Mouse (Mus musculus) adrenal gland, postnatal 10 days (tissue): ENCODE results near the gene Rin2. TPM values are rescaled to one million over a fixed set of nuclear protein-coding genes. Genes with fewer than 3 reads are reported as not detected.

Source experiments
- DNase-seq: peaks from one replicate; pipeline ENCODE4 v3.0.0; 2021; ENCODE audit warnings: mixed read lengths
- total RNA-seq, 2 experiments: library from RNA; stranded (reverse); gene quantifications; 2 replicates each; pipeline ENCODE4 v1.2.3; 2021

Rin2 gene
- total RNA-seq, 2 experiments from 2014 or later: 24.6 to 32.2 TPM

DNA sequence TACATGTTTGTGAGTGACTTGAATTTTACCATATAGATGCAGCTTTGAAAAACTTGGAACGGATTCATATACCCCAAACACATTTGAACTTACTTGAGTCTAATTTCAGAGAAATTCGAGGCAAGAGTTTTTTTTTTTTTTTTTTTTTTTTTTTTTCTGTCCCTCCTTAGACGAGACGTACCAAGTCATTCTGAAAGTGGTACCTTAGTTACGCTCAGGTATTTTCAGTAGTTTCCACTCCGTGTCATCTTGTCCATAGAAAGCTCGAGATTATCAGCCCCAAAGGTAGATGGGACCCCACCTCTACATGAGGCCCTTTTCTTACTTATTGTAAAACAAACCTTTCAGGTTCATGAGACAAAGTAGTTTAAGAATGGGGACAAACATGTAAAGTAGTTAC lies 55.9 kb downstream of the Rin2 start:
- no peak for DNase-seq

DNA sequence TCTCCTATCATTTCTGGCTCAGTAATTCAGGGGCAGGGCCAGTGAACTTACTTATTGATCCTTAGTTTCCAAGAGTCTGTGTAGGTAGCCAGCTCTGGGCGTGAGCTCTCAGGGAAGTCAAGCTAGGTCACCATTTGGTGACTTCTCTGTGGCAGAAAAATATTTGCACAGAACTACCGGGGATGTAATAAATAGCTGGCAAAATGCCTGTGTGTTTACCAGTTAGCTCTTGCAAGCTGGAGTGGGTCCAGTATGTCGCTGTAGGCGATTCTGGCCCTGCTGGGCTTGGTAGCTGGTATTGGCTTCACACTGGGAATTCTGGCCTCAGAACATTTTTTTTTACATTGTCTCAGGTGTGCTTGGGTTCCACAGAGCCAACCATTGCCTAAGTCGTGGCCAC lies 60.1 kb downstream of the Rin2 start:
- peak; percentile 19 for DNase-seq

DNA sequence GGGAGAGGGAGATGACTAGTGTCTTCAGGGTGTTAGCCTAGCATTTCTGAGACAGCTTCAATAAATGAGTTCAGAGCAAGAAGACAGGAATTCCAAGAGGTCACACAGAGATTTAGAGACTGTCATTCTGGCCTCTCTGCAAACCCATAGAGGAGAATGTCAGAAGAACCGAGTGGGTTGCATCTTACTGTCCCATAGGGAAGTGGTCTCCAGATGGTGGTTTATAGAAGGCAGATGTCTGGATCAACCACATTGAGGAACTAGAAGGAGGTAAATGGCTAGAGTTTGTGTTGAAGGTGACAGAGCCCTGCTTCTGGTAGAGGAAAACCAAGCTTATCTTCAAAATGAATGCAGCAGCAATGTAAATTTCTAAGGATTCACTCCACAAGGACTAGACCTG lies 61.5 kb downstream of the Rin2 start:
- DNase-seq: no peak

DNA sequence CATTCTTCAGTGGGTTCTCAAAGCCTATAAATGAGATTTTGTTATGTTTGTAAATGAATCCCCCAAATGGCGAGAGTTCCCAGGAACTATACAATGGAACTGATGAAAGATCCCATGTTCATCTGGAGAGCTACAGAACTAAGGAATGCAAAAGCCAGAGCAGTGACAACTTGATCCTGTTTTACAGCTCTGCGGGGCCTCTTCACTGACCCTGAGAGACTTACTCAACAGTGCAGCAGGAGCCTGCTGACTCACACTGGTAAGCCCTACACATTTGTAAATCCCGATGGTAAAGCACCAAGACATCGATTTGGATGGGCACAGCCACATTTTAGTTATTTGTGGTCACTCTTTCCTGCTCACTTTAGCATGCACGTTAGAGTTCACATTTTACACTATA lies 62.2 kb downstream of the Rin2 start:
- DNase-seq: no peak

DNA sequence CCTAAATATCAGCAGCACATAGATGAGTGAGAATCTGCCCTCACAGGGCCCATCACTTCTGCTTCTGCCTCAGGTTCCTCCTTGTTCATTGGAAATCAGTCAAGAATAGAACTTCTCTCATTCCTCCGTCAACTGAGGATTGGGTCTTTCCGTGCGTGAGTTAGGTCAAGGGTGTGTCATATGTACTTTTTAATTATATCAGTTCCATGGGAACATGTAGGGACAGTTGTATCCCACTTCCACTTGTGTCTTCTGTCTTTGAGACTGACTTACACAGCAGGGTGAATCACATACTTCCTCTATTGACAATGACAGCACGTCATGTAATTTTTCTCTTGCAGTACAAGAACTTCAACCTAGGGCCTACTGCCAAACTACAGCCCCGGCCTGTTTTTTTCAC lies 65.7 kb downstream of the Rin2 start:
- DNase-seq: no peak

DNA sequence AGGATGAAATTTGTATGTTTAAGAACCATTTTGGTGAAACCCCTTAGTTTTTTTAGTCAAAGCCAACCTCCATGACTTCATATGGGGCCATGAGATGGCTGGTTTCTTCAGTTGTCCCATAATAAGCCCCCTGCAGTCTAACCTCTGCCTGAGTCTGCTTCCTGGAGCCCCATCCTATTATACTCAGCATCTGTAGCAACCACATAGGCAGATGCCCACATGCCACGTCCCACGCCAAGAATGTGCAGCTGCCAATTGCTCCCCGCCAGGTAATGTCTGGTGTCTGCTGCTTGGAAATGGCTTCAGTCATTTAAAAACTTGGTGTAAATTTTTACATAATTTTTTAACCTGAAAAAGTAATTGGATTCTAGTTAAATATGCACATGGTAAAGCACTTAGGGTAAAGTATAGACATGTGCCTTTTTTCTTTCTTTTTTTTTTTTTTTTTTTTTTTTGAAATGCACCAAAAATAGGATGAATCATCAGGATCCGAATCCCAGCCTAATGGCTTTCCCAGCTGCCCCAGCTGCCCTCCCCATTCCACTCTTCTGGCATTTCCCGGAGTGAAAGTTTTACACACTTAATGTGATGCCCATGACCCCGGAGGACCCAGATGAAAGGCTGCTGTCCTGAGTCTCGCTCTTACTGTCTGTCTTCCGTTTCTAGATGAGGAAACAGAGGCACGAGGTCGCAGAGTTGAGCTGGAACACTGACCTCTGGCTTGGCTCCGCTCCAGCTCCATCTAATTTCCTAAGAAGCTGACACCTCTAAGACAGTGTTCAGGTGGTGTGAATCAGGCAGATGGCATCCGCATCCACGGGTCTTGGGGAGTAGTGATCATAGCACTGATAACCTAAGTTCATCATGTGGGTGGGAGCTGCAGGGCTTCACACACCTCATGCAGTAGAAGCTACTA lies 68.0 kb downstream of the Rin2 start:
- DNase-seq: no peak

DNA sequence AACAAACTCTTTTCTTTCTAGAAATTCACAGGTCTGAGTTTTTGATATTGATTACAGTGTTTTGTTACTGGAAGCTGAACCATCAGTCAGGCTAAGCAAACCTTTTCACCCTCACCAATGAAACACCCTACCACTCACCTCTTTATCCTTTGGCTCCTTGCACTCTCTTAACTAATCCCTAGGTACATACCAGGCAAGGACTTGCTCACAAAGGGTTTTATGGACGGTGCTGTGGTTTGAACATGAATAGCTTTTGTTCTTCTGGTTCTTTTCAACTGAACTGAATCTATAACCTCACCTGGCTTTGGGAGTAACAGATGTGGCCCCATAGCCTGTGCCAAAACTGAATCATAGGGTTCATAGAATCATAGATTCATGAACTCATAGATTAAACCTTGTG lies 71.4 kb downstream of the Rin2 start:
- no peak for DNase-seq

DNA sequence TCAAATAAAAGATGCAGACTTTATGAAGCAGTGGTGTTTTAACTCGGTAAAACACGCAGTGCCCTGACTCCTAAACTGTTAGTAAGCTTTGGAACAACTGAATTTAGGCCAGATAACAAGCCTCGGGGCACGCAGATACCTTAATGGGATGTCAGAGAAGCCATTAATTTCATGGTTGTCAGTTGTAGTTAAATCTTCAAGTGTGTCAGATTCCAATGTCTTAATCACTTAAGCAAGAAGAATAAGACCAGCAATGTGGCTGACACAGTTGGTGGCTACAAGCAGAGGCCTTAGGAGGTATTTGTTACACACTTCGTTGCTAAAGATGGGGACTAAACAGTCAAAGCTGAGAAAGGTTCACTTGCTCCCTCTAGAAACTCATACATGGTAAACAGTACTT lies 74.6 kb downstream of the Rin2 start:
- no peak for DNase-seq

DNA sequence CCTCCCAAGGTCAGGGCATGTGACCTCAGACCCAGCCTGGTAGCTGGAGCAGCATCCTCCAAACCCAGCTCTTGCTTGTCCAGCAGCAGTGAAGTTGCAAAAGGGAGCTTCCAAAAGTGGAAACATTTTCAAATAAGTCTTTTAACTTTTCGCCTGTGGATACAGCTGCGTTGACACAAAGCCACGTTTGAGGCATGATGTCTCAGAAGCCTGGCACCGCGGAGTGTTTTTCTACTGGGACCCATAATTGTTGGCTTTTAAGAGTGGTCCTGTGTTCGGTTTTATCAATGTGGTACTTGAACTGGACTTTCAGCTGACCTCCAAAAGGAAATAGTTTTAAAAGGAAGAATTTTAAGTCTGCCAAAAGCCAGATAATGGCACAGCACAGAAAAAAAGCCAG lies 77.6 kb downstream of the Rin2 start:
- no peak for DNase-seq

DNA sequence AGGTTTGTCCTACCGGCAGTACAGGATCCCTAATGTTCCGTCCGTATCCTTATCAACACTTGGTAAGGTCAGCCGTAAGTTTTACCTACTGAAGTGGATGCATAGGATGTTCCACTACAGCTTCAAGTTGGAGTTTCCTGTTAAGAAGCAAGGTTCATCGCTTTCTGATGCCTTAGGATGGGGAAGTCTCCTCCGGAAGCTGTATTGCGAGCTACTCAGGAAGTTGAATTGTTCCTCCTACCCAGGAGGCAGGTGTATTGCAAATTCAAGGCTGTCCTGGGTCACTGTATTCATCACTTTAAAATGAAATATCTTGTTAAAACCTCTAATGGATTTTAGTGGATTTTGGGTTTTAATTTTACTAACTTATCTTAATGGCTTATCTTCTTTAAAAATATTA lies 79.0 kb downstream of the Rin2 start:
- no peak for DNase-seq

DNA sequence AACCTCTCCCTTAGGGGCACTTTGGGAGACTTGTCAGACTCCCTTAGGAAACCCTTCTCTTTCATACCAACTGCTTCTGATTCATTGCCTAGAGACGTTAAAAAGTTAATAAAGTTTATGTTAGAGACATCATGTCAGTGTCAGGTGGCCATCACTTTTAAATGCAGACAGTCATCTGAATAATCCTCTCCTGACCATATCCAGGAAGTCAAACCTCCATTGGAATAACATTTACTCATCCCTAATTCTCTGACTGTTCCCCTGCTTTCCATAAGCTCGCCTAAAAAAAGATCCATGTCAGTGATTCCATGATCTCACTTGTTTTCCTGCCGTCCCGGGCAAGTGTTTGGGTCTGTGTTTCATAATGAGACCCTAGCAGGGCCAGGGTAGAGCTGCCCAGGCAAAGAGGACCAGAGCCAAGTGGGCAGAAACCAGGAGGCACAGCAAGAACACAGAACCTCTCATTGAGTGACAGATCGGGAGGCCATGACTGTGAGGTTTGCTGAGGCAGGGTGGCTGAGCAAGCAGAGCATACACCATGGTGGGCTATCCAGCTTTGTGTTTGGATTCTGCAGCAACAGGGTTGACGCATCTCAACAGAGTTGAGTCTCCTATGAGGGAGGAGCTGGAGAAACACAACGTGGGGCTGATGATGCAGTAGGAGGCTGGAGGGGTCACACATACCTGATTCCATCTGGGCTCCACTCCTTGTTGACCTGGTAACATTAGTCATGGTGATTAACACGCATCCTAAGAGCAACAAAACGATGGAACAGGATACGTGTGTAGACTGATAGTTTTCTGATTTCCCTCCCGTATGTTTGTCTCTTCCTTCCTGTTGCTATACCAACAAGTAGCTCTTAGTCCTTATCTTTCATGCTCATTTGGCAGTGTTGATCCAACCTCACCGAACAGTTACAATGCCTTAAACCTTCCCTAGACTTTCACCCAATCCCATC lies 81.1 kb downstream of the Rin2 start:
- DNase-seq: no peak

DNA sequence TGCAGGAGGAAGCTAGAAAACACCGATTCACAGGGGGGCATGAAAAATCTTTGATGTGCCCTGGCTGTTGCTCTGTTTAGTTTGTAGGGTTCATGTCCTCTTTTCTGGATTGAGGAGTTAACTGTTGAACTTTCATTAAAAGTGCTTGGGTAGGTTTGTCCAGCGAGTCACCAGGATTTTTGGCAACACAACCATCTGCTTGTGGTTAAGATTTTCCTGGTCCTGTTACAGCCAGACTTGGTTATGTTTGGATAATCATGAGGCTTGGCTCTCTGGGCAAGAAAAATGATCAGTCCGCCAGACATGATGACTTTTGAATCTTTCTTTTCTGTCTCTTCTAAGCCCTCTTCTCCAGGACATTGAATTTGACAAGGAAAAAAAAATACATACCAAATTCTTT lies 85.1 kb downstream of the Rin2 start:
- no peak for DNase-seq

DNA sequence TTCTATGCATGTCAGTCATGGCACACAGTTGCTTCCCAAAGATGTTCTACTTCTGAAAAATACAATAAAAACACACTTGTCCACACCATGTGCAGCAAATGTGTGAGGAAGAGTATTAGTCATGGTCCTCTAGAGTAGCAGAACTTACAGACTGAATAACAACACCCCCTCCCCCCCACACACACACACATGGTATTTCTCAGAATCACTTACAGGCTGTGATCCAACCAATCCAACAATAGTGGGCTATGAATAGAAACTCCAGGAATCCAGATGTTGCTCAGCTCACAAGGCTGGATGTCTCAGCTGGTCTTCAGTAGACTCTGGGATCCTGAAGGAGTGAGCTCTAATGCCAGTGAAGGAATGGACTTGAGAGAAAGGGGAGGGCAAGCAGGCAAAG lies 86.4 kb downstream of the Rin2 start:
- DNase-seq: no peak

DNA sequence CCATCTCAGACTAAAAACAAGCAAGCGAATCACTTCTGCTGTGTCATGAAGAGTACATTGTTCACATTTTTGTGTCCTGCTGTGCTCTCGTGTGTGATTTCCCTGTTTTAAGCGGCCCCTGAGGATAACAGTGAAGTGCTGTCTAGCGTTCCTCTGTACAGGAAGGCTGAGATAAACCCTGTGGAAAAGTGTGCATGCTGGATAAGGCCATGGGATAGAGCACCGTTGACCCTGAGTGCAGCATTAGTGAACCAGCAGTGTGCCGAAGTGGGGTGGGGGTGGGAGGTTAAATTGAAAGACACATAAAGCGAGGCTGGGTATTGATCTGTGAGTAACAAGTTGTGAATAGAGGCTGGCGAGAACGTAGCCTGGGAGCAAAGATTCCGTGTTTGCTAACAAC lies 94.9 kb downstream of the Rin2 start:
- DNase-seq: no peak

DNA sequence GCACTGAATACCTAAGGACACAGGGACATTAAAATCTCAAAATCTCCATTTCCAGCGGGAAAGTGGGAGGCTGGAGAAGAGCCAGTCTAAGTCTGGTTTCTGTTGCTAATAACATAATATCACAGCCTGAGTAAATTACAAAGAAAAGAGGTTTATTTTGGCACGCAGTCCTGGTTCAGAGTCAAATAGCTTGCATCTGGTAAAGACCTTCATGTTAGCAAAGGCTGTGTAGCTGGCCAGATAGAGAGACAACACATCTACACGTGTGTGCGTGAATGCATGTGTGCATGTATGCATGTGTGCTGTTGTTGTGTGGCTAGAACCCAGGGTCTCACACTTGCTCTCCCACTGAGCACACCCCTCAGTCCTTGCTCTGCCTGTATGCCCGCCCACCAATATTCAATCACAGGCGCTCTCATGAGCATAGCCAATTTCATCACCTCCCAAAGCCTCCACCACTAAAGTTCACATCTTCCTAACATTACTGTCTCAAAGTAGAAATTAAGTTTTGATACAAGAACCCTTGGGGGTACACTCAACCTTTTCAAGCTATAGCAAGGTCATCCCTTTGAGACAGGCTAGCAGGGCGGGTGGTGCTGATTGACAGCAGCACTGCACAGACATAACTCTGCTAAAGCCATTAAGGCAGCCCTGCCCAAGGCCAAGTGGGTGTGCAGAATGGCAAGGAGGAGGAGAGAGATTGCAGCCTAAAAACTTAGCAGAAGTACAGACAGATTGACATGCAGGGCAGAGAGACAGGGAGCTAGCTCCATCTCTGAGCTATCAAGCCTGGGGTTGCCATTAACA lies 95.9 kb downstream of the Rin2 start:
- DNase-seq: no peak

DNA sequence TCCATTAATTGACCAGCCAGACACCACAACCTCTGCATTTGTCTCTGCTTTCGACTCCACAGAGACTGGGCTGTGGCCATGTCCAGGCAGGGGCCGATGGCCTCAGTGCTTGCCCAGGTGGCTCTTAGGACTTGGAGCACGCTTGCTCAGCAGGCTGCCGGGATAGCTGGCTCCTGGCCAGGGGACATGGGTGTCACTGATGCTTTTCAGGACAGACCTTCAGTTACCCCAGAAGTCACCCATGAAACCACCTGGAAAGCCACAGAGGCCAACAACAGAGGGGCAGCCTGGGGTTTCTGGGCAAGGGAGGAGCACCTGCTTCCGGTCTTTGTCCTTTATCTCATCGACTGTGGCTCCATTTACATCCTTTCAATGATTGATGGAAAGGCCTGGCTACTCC lies 108.2 kb downstream of the Rin2 start:
- DNase-seq: peak; percentile 29

DNA sequence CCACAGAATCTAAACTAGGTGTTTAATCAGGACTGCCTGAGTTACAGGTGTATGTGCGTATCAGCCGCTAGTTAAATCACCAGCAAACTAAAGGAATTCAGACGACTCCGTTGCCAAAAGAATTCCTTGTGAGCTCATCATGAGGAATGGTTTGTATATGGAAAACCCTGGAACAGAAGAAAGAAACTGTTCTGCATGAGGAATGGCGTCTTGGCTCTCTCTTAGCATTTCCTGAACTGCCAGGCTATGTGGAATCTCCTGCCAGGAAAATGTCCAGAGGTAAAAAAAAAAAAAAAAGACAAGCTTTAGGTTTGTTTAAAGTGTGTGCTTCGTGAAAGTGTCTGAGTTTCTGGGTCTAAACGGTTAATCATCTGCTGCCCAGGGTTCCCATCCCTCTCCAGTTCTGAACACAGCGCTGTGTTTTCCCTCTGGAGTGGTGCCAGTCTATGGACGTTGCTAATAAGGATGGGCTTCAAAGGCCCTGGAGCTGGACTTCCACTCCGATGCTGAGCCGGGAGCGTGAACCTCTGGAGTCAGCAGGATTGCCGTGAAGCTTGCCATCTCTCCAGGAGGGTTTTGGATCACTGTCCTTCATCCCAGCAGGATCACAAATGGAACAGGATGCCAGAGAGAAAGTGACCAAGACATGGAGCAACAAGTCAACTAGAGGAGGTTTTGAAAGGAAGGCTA lies 109.4 kb downstream of the Rin2 start:
- DNase-seq: no peak

DNA sequence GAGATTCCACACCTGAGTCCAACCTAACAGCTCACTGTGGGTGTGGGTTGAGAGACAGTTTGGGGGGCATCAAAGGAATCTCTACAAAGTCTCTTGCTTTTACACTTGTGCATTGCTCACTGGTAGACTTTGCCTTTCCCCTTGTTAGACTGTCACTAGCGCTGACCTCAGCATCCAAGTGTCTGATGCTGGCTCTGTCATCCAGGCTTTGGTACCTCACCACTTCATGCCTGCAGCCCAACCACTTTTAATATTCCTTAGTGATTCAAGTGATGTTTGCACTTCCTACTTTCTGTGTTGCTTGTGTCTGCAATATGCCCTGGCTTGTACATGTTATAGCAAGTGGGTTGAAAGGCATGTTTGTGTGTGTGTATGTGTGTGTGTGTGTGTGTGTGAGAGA lies 109.9 kb downstream of the Rin2 start:
- DNase-seq: no peak

DNA sequence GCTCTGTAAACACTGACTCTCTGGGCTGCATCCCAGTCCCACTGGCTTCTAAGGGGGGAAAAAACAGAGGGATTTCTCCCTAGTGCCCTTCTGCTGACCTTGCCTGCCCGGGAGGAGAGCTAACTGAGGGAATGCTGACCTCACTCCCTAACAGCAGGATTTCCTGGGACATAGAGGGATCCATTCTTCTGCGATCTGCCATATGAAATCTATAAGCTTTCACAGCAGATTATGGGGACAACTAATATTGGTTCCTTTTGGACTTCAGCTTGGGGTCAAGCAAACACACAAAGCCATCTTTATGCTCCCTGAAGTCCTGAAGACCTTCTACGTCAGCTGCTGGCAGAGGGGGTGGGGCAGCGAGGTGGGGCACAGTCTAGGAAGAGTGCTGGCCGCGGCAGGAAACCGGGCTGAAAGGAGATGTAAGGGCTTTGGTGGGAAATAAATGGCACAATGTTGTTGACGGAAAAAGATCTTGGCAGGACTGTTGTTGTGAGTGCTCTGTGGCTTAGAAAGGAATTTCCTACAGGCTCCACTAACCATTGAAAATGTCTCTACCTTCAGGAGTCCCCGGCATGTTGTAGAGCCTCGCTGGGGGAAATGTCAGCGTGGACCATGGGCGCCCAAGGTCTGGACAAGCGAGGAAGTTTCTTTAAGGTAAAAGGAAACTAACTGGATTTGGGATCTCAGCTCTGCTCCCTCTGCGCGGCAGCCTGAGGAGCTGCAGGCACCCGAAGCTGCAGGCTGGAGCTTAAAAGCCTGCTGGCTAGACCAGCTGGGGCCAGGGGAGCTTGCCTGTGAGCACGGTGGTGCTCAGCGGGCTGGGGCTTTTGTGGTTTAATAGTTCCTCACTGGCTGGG lies 111.0 kb downstream of the Rin2 start:
- DNase-seq: peak; percentile 66

DNA sequence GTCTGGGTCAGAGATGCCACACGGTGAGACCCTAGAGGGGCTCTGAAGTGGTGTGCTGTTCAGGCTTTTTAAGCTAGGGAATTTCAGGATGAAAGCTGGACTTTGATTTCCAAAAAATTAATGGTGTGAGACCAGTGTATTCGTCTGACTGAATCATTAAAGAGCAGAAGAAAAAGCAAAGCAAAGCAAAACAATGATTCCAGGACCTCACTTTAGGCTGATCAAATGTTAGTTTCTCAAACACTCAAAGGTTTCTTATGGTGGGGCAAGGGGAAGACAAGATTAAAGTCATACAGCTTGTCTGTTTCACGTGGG lies 111.6 kb downstream of the Rin2 start:
- no peak for DNase-seq

DNA sequence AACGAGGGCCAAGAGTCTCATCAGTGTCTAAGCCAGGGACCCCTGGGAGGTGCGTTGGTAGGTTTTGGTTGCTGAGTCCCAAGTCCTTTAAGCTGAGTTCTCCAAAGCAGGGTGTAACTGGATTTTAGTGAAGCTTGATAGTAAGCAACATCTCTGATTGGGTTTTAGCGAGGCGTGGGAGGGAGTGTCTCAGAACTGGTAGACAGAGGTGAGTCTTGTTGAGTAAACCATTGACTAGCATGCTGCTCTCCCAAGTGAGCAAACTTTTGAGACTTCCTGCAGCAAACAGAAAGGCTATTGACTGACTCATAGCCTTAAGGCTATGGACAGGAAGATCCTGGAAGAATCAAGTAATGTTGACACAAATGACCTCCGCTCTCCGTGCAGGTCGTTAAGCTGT lies 112.5 kb downstream of the Rin2 start:
- no peak for DNase-seq
